Mouse (Mus musculus) thymus, postnatal 10 days (tissue): ENCODE measurements around the gene Erg28.

Source experiments
- DNase-seq, 2 experiments: peaks; one replicate each; pipeline ENCODE4 v3.0.0; 2021; ENCODE audit warnings: low spot score in 2 of 2

Gene Erg28

GRCm38 (mm10) chr12:85813599-85813998 is 10.8 kb downstream of the Erg28 start:
- DNase-seq = no peak

DNA sequence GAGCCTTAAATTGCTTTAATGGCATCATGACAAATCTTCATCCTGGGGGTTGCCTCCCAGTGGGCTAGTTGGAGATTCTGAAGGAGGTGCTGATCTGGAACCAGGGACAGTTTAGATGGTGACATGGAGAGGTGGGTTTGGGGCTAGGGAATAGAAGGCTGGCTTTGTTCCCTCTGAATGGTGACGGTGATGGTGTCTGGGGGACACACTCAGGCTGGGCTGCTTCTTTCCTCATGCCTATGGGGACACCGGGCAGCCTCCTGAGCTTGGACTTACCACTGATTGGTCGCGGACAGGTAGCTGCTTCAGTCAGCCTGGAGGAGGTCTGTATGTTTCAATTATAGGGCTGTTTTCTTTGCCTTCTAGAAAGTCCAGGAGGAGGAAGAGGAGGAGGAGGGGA is 12.7 kb downstream of the Erg28 start:
- no peak for DNase-seq

GRCm38 (mm10) chr12:85810959-85811358 is 13.4 kb downstream of the Erg28 start:
- DNase-seq = no peak

DNA sequence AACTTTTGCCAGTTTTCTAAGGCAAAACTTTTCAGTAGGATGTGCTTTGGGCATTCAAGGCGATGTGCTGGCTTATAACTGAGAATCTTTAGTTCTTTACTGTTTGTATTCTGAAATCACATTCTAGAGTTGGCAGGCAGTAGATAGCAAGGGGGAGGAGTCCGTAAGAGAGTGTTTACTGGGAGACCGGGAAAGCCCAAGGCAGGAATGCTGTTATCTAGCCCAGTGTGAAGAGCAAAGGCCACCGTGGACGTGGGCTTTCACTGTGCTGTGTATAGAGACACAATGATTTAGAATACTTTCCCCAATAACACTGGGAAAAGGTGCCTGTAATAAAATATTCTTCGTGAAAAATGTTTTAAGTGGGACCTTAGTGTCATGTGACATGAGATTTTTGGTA is 14.6 kb downstream of the Erg28 start:
- DNase-seq = no peak

- no peak for DNase-seq
Observed at GRCm38 (mm10) chr12:85800031-85800430, 24.3 kb downstream of the Erg28 start.

DNA sequence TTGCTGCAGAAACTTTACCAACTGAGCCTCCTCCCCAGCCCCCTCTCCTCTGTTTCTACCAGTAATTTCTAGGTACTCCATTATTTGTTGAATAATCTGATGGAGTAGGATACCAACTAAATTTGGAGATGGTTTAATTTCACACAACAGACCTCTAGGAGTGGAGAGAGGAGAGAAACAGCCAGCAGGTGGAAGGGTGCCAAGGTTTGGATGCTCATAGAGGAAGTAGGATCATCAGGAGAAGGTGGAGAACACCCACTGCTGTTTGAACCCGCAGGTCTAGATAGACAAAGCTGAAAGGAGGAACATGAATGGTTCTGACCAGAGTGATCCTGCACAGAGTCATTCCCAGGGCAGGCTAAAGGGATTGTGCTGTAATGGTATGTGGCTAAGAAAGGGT is 28.8 kb downstream of the Erg28 start:
- DNase-seq = no peak

- DNase-seq = no peak
Observed at GRCm38 (mm10) chr12:85794094-85794493, 30.3 kb downstream of the Erg28 start.

- DNase-seq = no peak
Observed at GRCm38 (mm10) chr12:85792821-85793346, 31.5 kb downstream of the Erg28 start.

DNA sequence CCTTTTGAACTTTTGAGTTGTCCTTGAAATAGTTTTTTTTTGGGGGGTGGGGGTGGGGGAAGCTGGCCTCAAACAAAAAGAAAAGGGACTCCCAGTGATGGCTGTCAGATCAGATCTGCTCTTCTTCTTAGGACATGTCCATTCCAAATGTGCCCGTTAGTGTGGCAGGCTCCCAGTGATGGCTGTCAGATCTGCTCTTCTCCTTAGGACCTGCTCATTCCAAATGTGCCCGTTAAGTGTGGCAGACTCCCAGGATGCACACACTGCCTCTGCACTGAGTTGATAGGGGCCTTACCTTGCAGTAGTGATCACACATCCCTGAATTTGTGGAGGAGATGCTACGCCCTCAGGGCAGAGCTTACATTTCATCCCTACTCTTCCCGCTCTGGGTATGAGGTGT is 32.2 kb downstream of the Erg28 start:
- no peak for DNase-seq

GRCm38 (mm10) chr12:85784916-85785815 is 39.2 kb downstream of the Erg28 start:
- no peak for DNase-seq

- no peak for DNase-seq
Observed at GRCm38 (mm10) chr12:85781606-85782005, 42.7 kb downstream of the Erg28 start.

DNA sequence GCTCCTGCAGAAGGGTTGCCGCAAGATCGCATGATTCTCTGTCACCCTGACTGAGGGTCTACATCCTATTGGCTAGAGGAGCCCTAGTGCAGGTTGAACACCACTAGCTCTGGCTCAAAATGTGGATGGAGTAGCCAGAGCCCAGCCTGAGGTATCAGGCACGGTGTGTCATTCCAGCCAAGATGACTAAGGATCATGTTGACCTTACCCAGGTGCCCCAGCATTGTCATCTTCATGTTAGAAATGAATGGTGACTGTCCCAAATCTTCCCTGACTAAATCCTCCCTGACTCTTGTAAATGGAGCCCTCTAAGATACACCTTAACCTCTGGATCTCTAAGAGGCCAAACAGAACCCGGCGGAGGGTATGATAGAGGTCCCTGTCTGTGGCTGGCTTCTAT is 44.6 kb downstream of the Erg28 start:
- no peak for DNase-seq

DNA sequence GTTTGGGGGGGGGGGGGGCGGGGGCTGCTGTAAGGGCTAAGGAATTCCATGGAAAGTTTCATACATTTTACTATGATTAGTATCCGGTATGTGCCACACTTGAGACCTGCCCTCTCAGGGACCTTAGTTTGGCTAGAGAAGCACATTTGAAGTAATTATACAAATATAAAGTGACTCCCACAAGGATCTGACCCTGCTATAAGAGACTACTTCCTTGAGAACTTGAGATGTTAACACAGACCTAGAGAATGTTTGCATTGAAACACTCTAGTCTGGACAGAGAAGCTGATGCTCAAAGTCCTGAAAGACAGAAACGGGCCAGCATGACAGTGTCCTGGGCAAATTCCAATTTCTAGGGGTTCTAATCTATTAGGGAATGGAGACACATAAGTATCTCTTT is 45.4 kb downstream of the Erg28 start:
- DNase-seq = no peak

GRCm38 (mm10) chr12:85771356-85771755 is 53.0 kb downstream of the Erg28 start:
- no peak for DNase-seq

- DNase-seq = no peak
Observed at GRCm38 (mm10) chr12:85767750-85768149, 56.6 kb downstream of the Erg28 start.

DNA sequence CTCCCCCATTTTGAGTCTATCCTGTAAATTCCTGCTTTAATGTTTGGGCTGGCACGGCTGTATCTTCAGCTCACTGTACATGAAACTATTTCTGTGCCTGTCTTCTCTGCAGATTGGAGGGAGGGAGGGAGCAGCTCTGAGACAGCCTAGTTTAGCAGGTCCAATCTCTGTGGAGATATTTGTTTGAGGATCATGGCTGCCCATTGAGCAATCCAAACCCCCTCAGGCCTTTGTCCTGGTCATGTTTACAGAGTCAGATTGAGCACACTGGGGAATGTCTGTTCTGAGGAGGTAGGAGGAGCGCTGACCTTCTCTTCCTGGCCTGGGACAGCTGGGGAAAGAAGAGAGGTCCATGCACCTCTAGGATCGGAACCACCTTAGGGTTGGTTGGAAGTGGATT is 58.1 kb downstream of the Erg28 start:
- DNase-seq = no peak
